Comparison of ENCODE assay signal across 20 mouse cellular contexts in genomic region chr7:122377967-122378366, GRCm38 (mm10).
"Had no signal": no experiment of that assay in that cellular context is flagged by ENCODE, and none has a peak within 500 bp of the region (broad histone marks: within the 10 kb centered on the region; RNA-seq: fewer than 3 reads in every experiment).

No protein-coding gene starts in this region.

- H3K9me3 ChIP-seq: hindbrain, embryonic 10.5 days; hindbrain, embryonic 12.5 days; kidney, embryonic 15.5 days; limb, embryonic 13.5 days; limb, embryonic 15.5 days; liver, embryonic 12.5 days had no signal

- H3K27me3 ChIP-seq: hindbrain, embryonic 12.5 days; kidney, embryonic 15.5 days; limb, embryonic 13.5 days; limb, embryonic 15.5 days; liver, embryonic 12.5 days had no signal

- H3K4me3 ChIP-seq: gastrocnemius, adult 2 months; hindbrain, embryonic 10.5 days; hindbrain, embryonic 12.5 days; kidney, embryonic 15.5 days; limb, embryonic 13.5 days; limb, embryonic 15.5 days; liver, embryonic 12.5 days had no signal

- H3K9ac ChIP-seq: hindbrain, embryonic 12.5 days; hindbrain, embryonic 14.5 days; kidney, embryonic 15.5 days; limb, embryonic 13.5 days; limb, embryonic 15.5 days; liver, embryonic 12.5 days; liver, embryonic 14.5 days had no signal

- H3K36me3 ChIP-seq: hindbrain, embryonic 10.5 days; hindbrain, embryonic 12.5 days; kidney, embryonic 15.5 days; limb, embryonic 13.5 days; limb, embryonic 15.5 days; liver, embryonic 12.5 days had no signal

- H3K4me1 ChIP-seq: liver, embryonic 12.5 days had no signal

- DNase-seq: gastrocnemius, adult 2 months; gastrocnemius, postnatal 10 days; gastrocnemius, postnatal 25 days; heart, postnatal 10 days; kidney, adult 11 months; kidney, adult 9 months; layer of hippocampus, adult 9-11 months; layer of hippocampus, postnatal 36 days; lung, adult 18-20 months had no signal

- ATAC-seq: inflammation-experienced regulatory T-cells, adult 6 months; liver, embryonic 12.5 days had no signal

- H3K4me2 ChIP-seq: heart, embryonic 11.5 days; hindbrain, embryonic 12.5 days; hindbrain, embryonic 14.5 days; kidney, embryonic 15.5 days; limb, embryonic 13.5 days; limb, embryonic 15.5 days; liver, embryonic 12.5 days had no signal

- H3K27ac ChIP-seq: gastrocnemius, adult 2 months; hindbrain, embryonic 10.5 days; hindbrain, embryonic 12.5 days; hindbrain, embryonic 14.5 days; kidney, embryonic 15.5 days; kidney, postnatal 0 days; limb, embryonic 15.5 days; liver, embryonic 12.5 days; liver, embryonic 14.5 days had no signal
